Mouse (Mus musculus): ENCODE measurements at regions not wholly inside any gene's neighbourhood (a gene's known extent, or its start where the extent isn't known, plus 50 kb on each side); places are given as distances from the start of the nearest gene placed in this dataset.

- DNase-seq (ENCODE audit: low spot score in 2 of 2) = peak; percentile 13 to 46
Observed at GRCm38 (mm10) chr17:63575316-63576007, 75.6 kb upstream of the Fbxl17 start.

- no peak for DNase-seq (ENCODE audit: low spot score in 2 of 2)
Observed at GRCm38 (mm10) chr17:63582870-63583269, 83.1 kb upstream of the Fbxl17 start.

- DNase-seq (ENCODE audit: low spot score in 2 of 2) = no peak
Observed at GRCm38 (mm10) chr17:63607021-63607751, 107.4 kb upstream of the Fbxl17 start.

- no peak for DNase-seq (ENCODE audit: low spot score in 2 of 2)
Observed at GRCm38 (mm10) chr17:63622726-63623125, 122.9 kb upstream of the Fbxl17 start.

GRCm38 (mm10) chr17:63637598-63637997 lies 137.8 kb upstream of the Fbxl17 start:
- no peak for DNase-seq (ENCODE audit: low spot score in 2 of 2)

- no peak for DNase-seq (ENCODE audit: low spot score in 2 of 2)
Observed at GRCm38 (mm10) chr17:63644390-63644789, 144.6 kb upstream of the Fbxl17 start.

- DNase-seq (ENCODE audit: low spot score in 2 of 2) = no peak
Observed at GRCm38 (mm10) chr17:63657687-63658086, 157.9 kb upstream of the Fbxl17 start.

GRCm38 (mm10) chr17:63660841-63661481 lies 161.1 kb upstream of the Fbxl17 start:
- DNase-seq (ENCODE audit: low spot score in 2 of 2) = peak; percentile 38 to 42

GRCm38 (mm10) chr17:63661584-63661983 lies 161.8 kb upstream of the Fbxl17 start:
- DNase-seq (ENCODE audit: low spot score in 2 of 2) = no peak

GRCm38 (mm10) chr17:63662251-63662650 lies 162.4 kb upstream of the Fbxl17 start:
- DNase-seq (ENCODE audit: low spot score in 2 of 2) = no peak

GRCm38 (mm10) chr17:63676791-63677190 lies 177.0 kb upstream of the Fbxl17 start:
- DNase-seq (ENCODE audit: low spot score in 2 of 2) = no peak

- no peak for DNase-seq (ENCODE audit: low spot score in 2 of 2)
Observed at GRCm38 (mm10) chr17:63677996-63678657, 178.3 kb upstream of the Fbxl17 start.

GRCm38 (mm10) chr17:63680479-63680878 lies 180.7 kb upstream of the Fbxl17 start:
- no peak for DNase-seq (ENCODE audit: low spot score in 2 of 2)

- DNase-seq (ENCODE audit: low spot score in 2 of 2) = no peak
Observed at GRCm38 (mm10) chr17:63683345-63683744, 179.5 kb upstream of the Fer start.

- no peak for DNase-seq (ENCODE audit: low spot score in 2 of 2)
Observed at GRCm38 (mm10) chr17:63684026-63684425, 178.8 kb upstream of the Fer start.

GRCm38 (mm10) chr17:63685956-63686355 lies 176.9 kb upstream of the Fer start:
- no peak for DNase-seq (ENCODE audit: low spot score in 2 of 2)

- no peak for DNase-seq (ENCODE audit: low spot score in 2 of 2)
Observed at GRCm38 (mm10) chr17:63686361-63686760, 176.5 kb upstream of the Fer start.

- peak in 1 of 2 experiments; percentile 5 for DNase-seq (ENCODE audit: low spot score in 2 of 2)
Observed at GRCm38 (mm10) chr17:63689291-63689690, 173.6 kb upstream of the Fer start.

GRCm38 (mm10) chr17:63690829-63691689 lies 171.8 kb upstream of the Fer start:
- no peak for DNase-seq (ENCODE audit: low spot score in 2 of 2)

- DNase-seq (ENCODE audit: low spot score in 2 of 2) = no peak
Observed at GRCm38 (mm10) chr17:63691690-63691968, 171.2 kb upstream of the Fer start.

- DNase-seq (ENCODE audit: low spot score in 2 of 2) = no peak
Observed at GRCm38 (mm10) chr17:63693274-63693673, 169.6 kb upstream of the Fer start.

All from layer of hippocampus, adult 8-10 months (tissue).